11 mouse cellular contexts compared by ENCODE assay signal in genomic region chr1:128443890-128444839, GRCm38 (mm10). TPM values are rescaled to one million over a fixed set of nuclear protein-coding genes. Genes with fewer than 3 reads are reported as not detected.
A peak's percentile ranks its signal among the peaks of the same experiment; 100 is the strongest.
DNase-seq lines count a peak whose midpoint lies in the region; ATAC-seq and TF ChIP-seq lines count a peak whose summit lies in the region.
"Had no signal": no experiment of that assay in that cellular context is flagged by ENCODE, and none has a peak within 500 bp of the region (broad histone marks: within the 10 kb centered on the region; RNA-seq: fewer than 3 reads in every experiment).

No protein-coding gene starts in this region.

- H3K27ac ChIP-seq in forebrain, postnatal 0 days (ENCODE audit: low read depth, low read length): no peak overlapping the region
- H3K27ac ChIP-seq in forebrain, embryonic 12.5 days: no peak overlapping the region
- 0 out of 2 replicates have a peak overlapping the region, but pooled peaks have one; percentile 17 for H3K27ac ChIP-seq in midbrain, embryonic 10.5 days (replicated peaks)
- H3K27ac ChIP-seq in midbrain, postnatal 0 days (ENCODE audit: low read depth, low read length): no peak overlapping the region
- no peak overlapping the region for H3K27ac ChIP-seq in limb, embryonic 15.5 days
- no peak overlapping the region for H3K27ac ChIP-seq in neural tube, embryonic 15.5 days (replicated peaks)
- H3K27ac ChIP-seq: embryonic facial prominence, embryonic 13.5 days; neural tube, embryonic 12.5 days; stomach, embryonic 15.5 days had no signal

- H3K9ac ChIP-seq in forebrain, postnatal 0 days: no peak overlapping the region
- H3K9ac ChIP-seq in forebrain, embryonic 12.5 days: no peak overlapping the region
- H3K9ac ChIP-seq in midbrain, postnatal 0 days (replicated peaks; ENCODE audit: low read length, poor library complexity, severe bottlenecking): no peak overlapping the region
- no peak overlapping the region for H3K9ac ChIP-seq in limb, embryonic 15.5 days
- H3K9ac ChIP-seq in neural tube, embryonic 15.5 days (replicated peaks): no peak overlapping the region
- H3K9ac ChIP-seq: embryonic facial prominence, embryonic 13.5 days; neural tube, embryonic 12.5 days; stomach, embryonic 15.5 days had no signal

- no peak overlapping the region for H3K4me2 ChIP-seq in forebrain, postnatal 0 days (ENCODE audit: low read depth)
- H3K4me2 ChIP-seq in forebrain, embryonic 12.5 days: no peak overlapping the region
- H3K4me2 ChIP-seq in midbrain, postnatal 0 days (ENCODE audit: low read depth, low read length, poor library complexity, severe bottlenecking): no peak overlapping the region
- H3K4me2 ChIP-seq in limb, embryonic 15.5 days: no peak overlapping the region
- no peak overlapping the region for H3K4me2 ChIP-seq in neural tube, embryonic 15.5 days
- H3K4me2 ChIP-seq: embryonic facial prominence, embryonic 13.5 days; neural tube, embryonic 12.5 days; stomach, embryonic 15.5 days had no signal

- TF ChIP-seq CTCF in forebrain, postnatal 0 days (IDR thresholded peaks at IDR 0.05; ENCODE audit: low read depth): no peak
- no peak for TF ChIP-seq CTCF in midbrain, postnatal 0 days (IDR thresholded peaks at IDR 0.05)

- H3K9me3 ChIP-seq in forebrain, postnatal 0 days (ENCODE audit: low read length): no peaks in the 10 kb centered on the region
- no peaks in the 10 kb centered on the region for H3K9me3 ChIP-seq in forebrain, embryonic 12.5 days
- H3K9me3 ChIP-seq in midbrain, embryonic 10.5 days (replicated peaks): no peaks in the 10 kb centered on the region
- no peaks in the 10 kb centered on the region for H3K9me3 ChIP-seq in midbrain, postnatal 0 days (ENCODE audit: low read length)
- H3K9me3 ChIP-seq in limb, embryonic 15.5 days: no peaks in the 10 kb centered on the region
- no peaks in the 10 kb centered on the region for H3K9me3 ChIP-seq in neural tube, embryonic 15.5 days (replicated peaks)
- H3K9me3 ChIP-seq: embryonic facial prominence, embryonic 13.5 days; neural tube, embryonic 12.5 days; stomach, embryonic 15.5 days had no signal

- no peaks in the 10 kb centered on the region for H3K27me3 ChIP-seq in forebrain, postnatal 0 days (ENCODE audit: insufficient read depth, low read length)
- peaks cover 6% of the 10 kb centered on the region; the same call in 1 of the 2 replicates for H3K27me3 ChIP-seq in forebrain, embryonic 12.5 days
- peaks cover 14% of the 10 kb centered on the region; the same call in 1 of the 2 replicates for H3K27me3 ChIP-seq in midbrain, embryonic 10.5 days (ENCODE audit: low read depth, poor library complexity, severe bottlenecking)
- no peaks in the 10 kb centered on the region for H3K27me3 ChIP-seq in midbrain, postnatal 0 days (ENCODE audit: insufficient read depth, low read length)
- no peaks in the 10 kb centered on the region for H3K27me3 ChIP-seq in limb, embryonic 15.5 days
- H3K27me3 ChIP-seq in neural tube, embryonic 15.5 days (replicated peaks): no peaks in the 10 kb centered on the region
- H3K27me3 ChIP-seq: embryonic facial prominence, embryonic 13.5 days; neural tube, embryonic 12.5 days; stomach, embryonic 15.5 days had no signal

- ATAC-seq in forebrain, postnatal 0 days: no peak
- no peak for ATAC-seq in forebrain, embryonic 12.5 days (ENCODE audit: low FRiP score)
- no peak for ATAC-seq in midbrain, postnatal 0 days (ENCODE audit: low FRiP score)
- ATAC-seq in limb, embryonic 15.5 days (ENCODE audit: insufficient number of reproducible peaks, low FRiP score, low TSS enrichment, low read depth): 0 out of 2 replicates have a peak, but pooled peaks have one; percentile 67
- ATAC-seq in neural tube, embryonic 15.5 days (ENCODE audit: low FRiP score): no peak

- WGBS in forebrain, postnatal 0 days: 64% methylated on average over 9 of the region's 9 CpGs
- 77% methylated on average over 9 of the region's 9 CpGs for WGBS in forebrain, embryonic 12.5 days
- WGBS in midbrain, embryonic 10.5 days: 66% methylated on average over 9 of the region's 9 CpGs
- 56% methylated on average over 9 of the region's 9 CpGs for WGBS in midbrain, postnatal 0 days
- 56% methylated on average over 9 of the region's 9 CpGs for WGBS in limb, embryonic 15.5 days
- WGBS in neural tube, embryonic 15.5 days: 73% methylated on average over 9 of the region's 9 CpGs

- H3K36me3 ChIP-seq in forebrain, postnatal 0 days (ENCODE audit: insufficient read depth): no peaks in the 10 kb centered on the region
- no peaks in the 10 kb centered on the region for H3K36me3 ChIP-seq in forebrain, embryonic 12.5 days (replicated peaks)
- no peaks in the 10 kb centered on the region for H3K36me3 ChIP-seq in midbrain, embryonic 10.5 days
- no peaks in the 10 kb centered on the region for H3K36me3 ChIP-seq in midbrain, postnatal 0 days (ENCODE audit: insufficient read depth, low read length)
- H3K36me3 ChIP-seq in limb, embryonic 15.5 days: no peaks in the 10 kb centered on the region
- H3K36me3 ChIP-seq in neural tube, embryonic 15.5 days: no peaks in the 10 kb centered on the region
- H3K36me3 ChIP-seq: embryonic facial prominence, embryonic 13.5 days; neural tube, embryonic 12.5 days; stomach, embryonic 15.5 days had no signal

- DNase-seq in forebrain, postnatal 0 days: peak; percentile 18
- DNase-seq in midbrain, embryonic 10.5 days (ENCODE audit: low spot score): no peak
- no peak for DNase-seq in midbrain, postnatal 0 days (ENCODE audit: low spot score)
- no peak for DNase-seq in cerebellum, adult 8-10 months
- no peak for DNase-seq in urinary bladder, postnatal 10 days (ENCODE audit: low spot score)

- H3K4me3 ChIP-seq in forebrain, postnatal 0 days (ENCODE audit: low read depth, low read length): no peak overlapping the region
- no peak overlapping the region for H3K4me3 ChIP-seq in forebrain, embryonic 12.5 days (replicated peaks)
- H3K4me3 ChIP-seq in midbrain, embryonic 10.5 days: no peak overlapping the region
- no peak overlapping the region for H3K4me3 ChIP-seq in midbrain, postnatal 0 days (ENCODE audit: low read depth, low read length)
- no peak overlapping the region for H3K4me3 ChIP-seq in limb, embryonic 15.5 days
- no peak overlapping the region for H3K4me3 ChIP-seq in neural tube, embryonic 15.5 days (replicated peaks)
- H3K4me3 ChIP-seq: embryonic facial prominence, embryonic 13.5 days; neural tube, embryonic 12.5 days; stomach, embryonic 15.5 days had no signal

- H3K4me1 ChIP-seq in forebrain, postnatal 0 days (ENCODE audit: insufficient read depth): no peaks in the 10 kb centered on the region
- H3K4me1 ChIP-seq in forebrain, embryonic 12.5 days: peaks cover 12% of the 10 kb centered on the region
- H3K4me1 ChIP-seq in midbrain, embryonic 10.5 days: peaks cover 27% of the 10 kb centered on the region
- no peaks in the 10 kb centered on the region for H3K4me1 ChIP-seq in midbrain, postnatal 0 days (ENCODE audit: insufficient read depth, low read length)
- H3K4me1 ChIP-seq in limb, embryonic 15.5 days: 0 out of 2 replicates have a peak, but pooled peaks cover 3% of the 10 kb centered on the region
- H3K4me1 ChIP-seq in neural tube, embryonic 15.5 days: no peaks in the 10 kb centered on the region
- H3K4me1 ChIP-seq: stomach, embryonic 15.5 days had no signal

RNA-seq across cellular contexts. Expression of gene Dars, which starts 27.0 kb away (rescaled TPM):
- total RNA-seq in forebrain, postnatal 0 days (2014; rRNA removed): 90.4 and 101 TPM in 2 replicates
- 128 and 130 TPM in 2 replicates for polyA plus RNA-seq in forebrain, postnatal 0 days (2015; fragmentation: Nextera tagmentation; extraction: Ambion mirVana)
- 164 and 165 TPM in 2 replicates for polyA plus RNA-seq in forebrain, embryonic 12.5 days (2016; fragmentation: Nextera tagmentation; extraction: Ambion mirVana)
- 190 and 216 TPM in 2 replicates for polyA plus RNA-seq in midbrain, embryonic 10.5 days (2016; fragmentation: Nextera tagmentation; extraction: Ambion mirVana)
- total RNA-seq in midbrain, postnatal 0 days (2014; rRNA removed): 53.6 and 62.6 TPM in 2 replicates
- 104 and 105 TPM in 2 replicates for polyA plus RNA-seq in midbrain, postnatal 0 days (2015; fragmentation: Nextera tagmentation; extraction: Ambion mirVana)
- 140 and 142 TPM in 2 replicates for polyA plus RNA-seq in limb, embryonic 15.5 days (2015; fragmentation: Nextera tagmentation; extraction: Ambion mirVana)
- 132 and 154 TPM in 2 replicates for polyA plus RNA-seq in neural tube, embryonic 15.5 days (2015; fragmentation: Nextera tagmentation; extraction: Ambion mirVana)
